Mouse (Mus musculus): Measurements from ENCODE around the gene Ctsh. TPM values are rescaled to one million over a fixed set of nuclear protein-coding genes. Genes with fewer than 3 reads are reported as not detected.

Gene Ctsh
- polyA plus RNA-seq, 1 experiment: 4.9 TPM

GRCm38 (mm10) chr9:90113651-90114566, 60.0 kb downstream of the Ctsh start:
- Histone ChIP-seq H3K4me3 (ENCODE audit: low read depth, low read length) (peak overlapping the region; percentile 95), H3K9ac (ENCODE audit: low read depth, poor library complexity, severe bottlenecking) (peak overlapping the region; percentile 99), H3K9me3 (replicated peaks; ENCODE audit: control insufficient read depth, insufficient read depth, low read length, poor library complexity, severe bottlenecking) (no peaks in the 10 kb centered on the region)

DNA sequence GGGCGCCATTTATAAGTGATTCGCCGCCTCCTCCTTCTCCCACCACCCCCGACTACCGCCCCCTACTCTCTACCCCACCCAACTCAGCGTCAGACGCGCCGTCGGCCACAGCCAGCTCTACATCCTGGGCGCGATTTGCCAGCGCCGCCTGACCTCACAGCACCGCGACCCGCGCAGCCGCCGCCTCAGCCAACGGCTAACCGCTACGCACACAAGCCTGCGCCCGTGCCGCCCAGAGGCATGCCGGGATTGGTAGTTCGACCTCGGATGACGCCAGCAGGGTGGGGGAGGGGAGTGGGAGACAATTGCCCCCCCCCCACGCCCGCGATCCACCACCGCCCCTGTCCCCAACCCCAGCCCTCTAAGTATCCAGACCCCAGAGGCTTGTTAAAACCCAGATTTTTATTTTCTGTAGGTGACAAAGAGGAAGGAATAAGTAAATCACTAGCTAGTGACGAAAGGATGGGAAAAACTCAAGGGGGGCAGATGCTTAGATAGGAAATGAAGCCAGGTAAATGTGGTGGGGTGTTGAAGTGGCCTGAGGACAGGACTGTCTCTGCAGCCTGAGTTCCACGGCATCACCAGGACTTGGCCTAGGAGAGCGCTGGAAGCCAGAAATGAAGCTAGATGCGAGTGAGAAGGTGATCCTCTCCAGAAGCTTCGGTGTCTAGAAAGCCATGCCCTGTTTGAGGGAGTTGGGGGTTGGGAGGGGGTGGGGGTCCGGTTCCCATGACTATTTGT, 60.8 kb downstream of the Ctsh start, which contains the start of gene Morf4l1:
Morf4l1 (minus strand) TSS at position 208 of the 741 bp plus-strand sequence.
- Histone ChIP-seq H3K36me3 (ENCODE audit: control insufficient read depth, insufficient read depth, low read length, poor library complexity, severe bottlenecking) (no peaks in the 10 kb centered on the region), H3K4me3 (ENCODE audit: low read depth, low read length) (peak within 1 kb of the TSS; percentile 95), H3K4me1 (ENCODE audit: control insufficient read depth, insufficient read depth, low read length) (no peaks in the 10 kb centered on the region), H3K9ac (ENCODE audit: low read depth, poor library complexity, severe bottlenecking) (peak within 1 kb of the TSS; percentile 99), H3K9me3 (replicated peaks; ENCODE audit: control insufficient read depth, insufficient read depth, low read length, poor library complexity, severe bottlenecking) (no peaks in the 10 kb centered on the region), H3K27ac (ENCODE audit: insufficient read depth, low read length) (peak within 1 kb of the TSS; percentile 68), H3K27me3 (ENCODE audit: control insufficient read depth, insufficient read depth, low read length, poor library complexity, severe bottlenecking) (no peaks in the 10 kb centered on the region)
- TF ChIP-seq POLR2A (IDR thresholded peaks at IDR 0.05; ENCODE audit: insufficient read depth, low read length) (no peak), CTCF (IDR thresholded peaks at IDR 0.05; ENCODE audit: low read depth, low read length) (no peak), EP300 (IDR thresholded peaks at IDR 0.05; ENCODE audit: insufficient read depth, low read depth, low read length) (no peak)

More at GRCm38 (mm10) chr9:90113651-90114566, 60.0 kb downstream of the Ctsh start:
- H3K27ac ChIP-seq (ENCODE audit: insufficient read depth, low read length): peak overlapping the region; percentile 68
- no peak for TF ChIP-seq POLR2A (IDR thresholded peaks at IDR 0.05; ENCODE audit: insufficient read depth, low read length)
- peak; percentile 61; the same call in 1 of the 2 replicates for TF ChIP-seq EP300 (IDR thresholded peaks at IDR 0.05; ENCODE audit: insufficient read depth, low read depth, low read length)
- TF ChIP-seq CTCF (IDR thresholded peaks at IDR 0.05; ENCODE audit: low read depth, low read length): peak; percentile 48
- H3K27me3 ChIP-seq (ENCODE audit: control insufficient read depth, insufficient read depth, low read length, poor library complexity, severe bottlenecking): no peaks in the 10 kb centered on the region
- H3K36me3 ChIP-seq (ENCODE audit: control insufficient read depth, insufficient read depth, low read length, poor library complexity, severe bottlenecking): peaks cover 7% of the 10 kb centered on the region
- H3K4me1 ChIP-seq (ENCODE audit: control insufficient read depth, insufficient read depth, low read length): no peaks in the 10 kb centered on the region

- Histone ChIP-seq H3K9ac (ENCODE audit: low read depth, poor library complexity, severe bottlenecking) (peak overlapping the region; percentile 39), H3K4me1 (ENCODE audit: control insufficient read depth, insufficient read depth, low read length) (no peaks in the 10 kb centered on the region), H3K4me3 (ENCODE audit: low read depth, low read length) (no peak overlapping the region), H3K27ac (ENCODE audit: insufficient read depth, low read length) (no peak overlapping the region), H3K36me3 (ENCODE audit: control insufficient read depth, insufficient read depth, low read length, poor library complexity, severe bottlenecking) (no peaks in the 10 kb centered on the region), H3K9me3 (replicated peaks; ENCODE audit: control insufficient read depth, insufficient read depth, low read length, poor library complexity, severe bottlenecking) (no peaks in the 10 kb centered on the region), H3K27me3 (ENCODE audit: control insufficient read depth, insufficient read depth, low read length, poor library complexity, severe bottlenecking) (no peaks in the 10 kb centered on the region)
- TF ChIP-seq EP300 (IDR thresholded peaks at IDR 0.05; ENCODE audit: insufficient read depth, low read depth, low read length) (no peak), CTCF (IDR thresholded peaks at IDR 0.05; ENCODE audit: low read depth, low read length) (no peak), POLR2A (IDR thresholded peaks at IDR 0.05; ENCODE audit: insufficient read depth, low read length) (no peak)
Observed at GRCm38 (mm10) chr9:90115308-90115700, 61.4 kb downstream of the Ctsh start.

DNA sequence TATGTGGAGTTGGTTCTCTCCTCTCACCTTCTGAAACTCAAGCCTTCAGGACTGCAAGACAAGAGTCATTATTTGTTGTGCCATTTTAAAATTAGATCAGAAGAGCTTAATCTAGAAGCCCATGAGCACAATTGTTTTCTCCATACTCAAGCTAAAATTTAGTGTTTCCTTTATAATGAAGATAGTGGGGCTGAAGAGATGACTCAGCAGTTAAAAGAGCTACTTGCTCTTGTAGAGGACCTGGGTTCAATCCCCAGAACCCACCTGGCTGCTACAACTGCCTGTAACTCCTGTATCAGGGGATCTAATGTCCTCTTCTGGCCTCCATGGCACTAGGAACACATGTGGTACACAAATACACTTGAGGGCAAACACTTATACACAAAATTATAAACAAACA, 63.3 kb downstream of the Ctsh start:
- no peaks in the 10 kb centered on the region for H3K4me1 ChIP-seq (ENCODE audit: control insufficient read depth, insufficient read depth, low read length)
- no peaks in the 10 kb centered on the region for H3K9me3 ChIP-seq (replicated peaks; ENCODE audit: control insufficient read depth, insufficient read depth, low read length, poor library complexity, severe bottlenecking)
- no peak overlapping the region for H3K27ac ChIP-seq (ENCODE audit: insufficient read depth, low read length)
- H3K4me3 ChIP-seq (ENCODE audit: low read depth, low read length): no peak overlapping the region
- TF ChIP-seq POLR2A (IDR thresholded peaks at IDR 0.05; ENCODE audit: insufficient read depth, low read length) (no peak), CTCF (IDR thresholded peaks at IDR 0.05; ENCODE audit: low read depth, low read length) (no peak), EP300 (IDR thresholded peaks at IDR 0.05; ENCODE audit: insufficient read depth, low read depth, low read length) (no peak)
- no peaks in the 10 kb centered on the region for H3K36me3 ChIP-seq (ENCODE audit: control insufficient read depth, insufficient read depth, low read length, poor library complexity, severe bottlenecking)
- H3K9ac ChIP-seq (ENCODE audit: low read depth, poor library complexity, severe bottlenecking): no peak overlapping the region
- no peaks in the 10 kb centered on the region for H3K27me3 ChIP-seq (ENCODE audit: control insufficient read depth, insufficient read depth, low read length, poor library complexity, severe bottlenecking)

DNA sequence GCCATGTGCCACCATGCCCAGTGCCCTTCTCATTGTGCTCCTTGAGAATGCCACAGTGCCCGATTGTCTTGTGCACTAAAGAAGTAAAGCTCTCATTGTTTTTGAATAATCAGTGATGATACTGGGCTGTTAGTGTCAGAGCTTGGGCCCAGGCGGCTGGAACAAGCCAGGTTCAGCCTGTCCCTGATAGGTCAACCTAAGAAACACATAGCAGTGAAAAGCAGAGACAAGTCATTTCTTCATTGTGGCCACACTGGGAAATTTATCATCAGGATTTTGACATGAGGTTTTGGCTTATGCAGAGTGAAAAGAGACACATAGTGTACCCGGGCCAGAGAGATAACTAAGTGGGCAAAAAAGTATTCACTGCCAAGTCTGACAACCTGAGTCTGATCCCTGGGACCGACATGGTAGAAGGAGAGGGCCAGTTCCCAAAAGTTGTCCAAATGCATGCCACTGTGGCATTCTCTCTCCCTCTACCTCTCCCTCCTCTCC, 68.3 kb downstream of the Ctsh start:
- H3K27me3 ChIP-seq (ENCODE audit: control insufficient read depth, insufficient read depth, low read length, poor library complexity, severe bottlenecking): no peaks in the 10 kb centered on the region
- H3K4me3 ChIP-seq (ENCODE audit: low read depth, low read length): no peak overlapping the region
- no peak for TF ChIP-seq POLR2A (IDR thresholded peaks at IDR 0.05; ENCODE audit: insufficient read depth, low read length)
- TF ChIP-seq CTCF (IDR thresholded peaks at IDR 0.05; ENCODE audit: low read depth, low read length): no peak
- no peak for TF ChIP-seq EP300 (IDR thresholded peaks at IDR 0.05; ENCODE audit: insufficient read depth, low read depth, low read length)
- no peak overlapping the region for H3K27ac ChIP-seq (ENCODE audit: insufficient read depth, low read length)
- no peaks in the 10 kb centered on the region for H3K36me3 ChIP-seq (ENCODE audit: control insufficient read depth, insufficient read depth, low read length, poor library complexity, severe bottlenecking)
- no peaks in the 10 kb centered on the region for H3K4me1 ChIP-seq (ENCODE audit: control insufficient read depth, insufficient read depth, low read length)
- no peaks in the 10 kb centered on the region for H3K9me3 ChIP-seq (replicated peaks; ENCODE audit: control insufficient read depth, insufficient read depth, low read length, poor library complexity, severe bottlenecking)
- no peak overlapping the region for H3K9ac ChIP-seq (ENCODE audit: low read depth, poor library complexity, severe bottlenecking)

Measured in ES-Bruce4 (cell line).